In the genomic region with DNA sequence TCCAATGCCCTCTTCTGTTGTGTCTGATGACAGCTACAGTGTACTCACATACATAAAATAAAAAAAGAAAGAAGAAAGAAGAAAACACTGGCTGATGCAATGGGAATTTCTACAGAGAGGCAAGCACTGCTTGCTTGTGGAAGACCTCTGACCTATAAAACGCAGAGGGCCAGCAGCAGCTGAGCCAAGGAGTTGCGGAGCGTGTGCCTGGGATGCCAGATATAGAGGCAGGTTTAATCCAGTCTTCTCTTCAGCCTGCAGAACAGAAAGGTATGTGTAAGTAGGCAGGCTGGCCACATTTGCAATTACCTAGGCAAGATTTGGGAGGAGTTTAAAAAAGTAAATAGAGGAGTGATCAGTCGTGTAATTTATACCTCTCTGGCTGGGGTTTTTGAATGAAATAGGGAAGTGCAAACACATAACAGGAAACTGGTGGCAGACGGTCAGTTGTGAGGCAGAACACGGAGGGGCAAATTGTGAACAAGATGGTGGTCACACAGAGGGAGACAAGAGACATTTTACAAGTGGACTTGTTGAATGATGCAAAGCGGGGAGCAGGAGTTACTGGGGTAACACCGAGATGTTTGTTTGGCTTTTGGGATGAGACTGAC, we compare ENCODE assay signal across 28 mouse cellular contexts. TPM values are rescaled to one million over a fixed set of nuclear protein-coding genes. Genes with fewer than 3 reads are reported as not detected.
DNase-seq lines count a peak whose midpoint lies in the region; ATAC-seq and TF ChIP-seq lines count a peak whose summit lies in the region.
"Had no signal": no experiment of that assay in that cellular context is flagged by ENCODE, and none has a peak within 500 bp of the region (broad histone marks: within the 10 kb centered on the region; RNA-seq: fewer than 3 reads in every experiment).

No protein-coding gene starts in this region.

- 0 out of 2 replicates have a peak, but pooled peaks have one; percentile 47 for ATAC-seq in intestine, embryonic 14.5 days (replicated peaks; ENCODE audit: low FRiP score, low TSS enrichment, low read depth)
- ATAC-seq in intestine, postnatal 0 days: no peak
- ATAC-seq in granulocyte monocyte progenitor cell, adult 5-6 weeks (replicated peaks; ENCODE audit: poor library complexity, severe bottlenecking): peak; percentile 79
- peak; percentile 43; the same call in 1 of the 2 replicates for ATAC-seq in stomach, embryonic 16.5 days (ENCODE audit: insufficient read depth, low FRiP score)
- ATAC-seq: activated CD4-positive, CD25-positive, alpha-beta regulatory T cell, adult 4 months; midbrain, embryonic 13.5 days had no signal

- H3K4me2 ChIP-seq in intestine, embryonic 14.5 days (ENCODE audit: low read length): no peak overlapping the region
- no peak overlapping the region for H3K4me2 ChIP-seq in intestine, postnatal 0 days (replicated peaks; ENCODE audit: low read depth)
- H3K4me2 ChIP-seq in stomach, embryonic 16.5 days (ENCODE audit: low read depth, low read length): no peak overlapping the region
- H3K4me2 ChIP-seq: hindbrain, embryonic 15.5 days; midbrain, embryonic 13.5 days; neural tube, embryonic 15.5 days had no signal

- no peaks in the 10 kb centered on the region for H3K27me3 ChIP-seq in intestine, embryonic 14.5 days (replicated peaks; ENCODE audit: control insufficient read depth, insufficient read depth, low read length)
- no peaks in the 10 kb centered on the region for H3K27me3 ChIP-seq in intestine, postnatal 0 days (replicated peaks; ENCODE audit: control insufficient read depth, insufficient read depth, low read length)
- H3K27me3 ChIP-seq in stomach, embryonic 16.5 days (ENCODE audit: control insufficient read depth, insufficient read depth, low read length): no peaks in the 10 kb centered on the region

- no peaks in the 10 kb centered on the region for H3K36me3 ChIP-seq in intestine, embryonic 14.5 days (ENCODE audit: control insufficient read depth, insufficient read depth, low read length)
- no peaks in the 10 kb centered on the region for H3K36me3 ChIP-seq in intestine, postnatal 0 days (ENCODE audit: control insufficient read depth, insufficient read depth)
- H3K36me3 ChIP-seq in stomach, embryonic 16.5 days (ENCODE audit: control insufficient read depth, insufficient read depth, low read length): no peaks in the 10 kb centered on the region
- H3K36me3 ChIP-seq: embryonic facial prominence, embryonic 10.5 days; hindbrain, embryonic 15.5 days; midbrain, embryonic 13.5 days; neural tube, embryonic 15.5 days had no signal

- TF ChIP-seq CTCF in intestine, postnatal 0 days (IDR thresholded peaks at IDR 0.05; ENCODE audit: low read depth): no peak

- H3K9me3 ChIP-seq in intestine, embryonic 14.5 days (ENCODE audit: control insufficient read depth, low read length): no peaks in the 10 kb centered on the region
- no peaks in the 10 kb centered on the region for H3K9me3 ChIP-seq in intestine, postnatal 0 days (ENCODE audit: control insufficient read depth)
- no peaks in the 10 kb centered on the region for H3K9me3 ChIP-seq in stomach, embryonic 16.5 days (replicated peaks; ENCODE audit: control insufficient read depth, low read length)
- H3K9me3 ChIP-seq: embryonic facial prominence, embryonic 10.5 days; hindbrain, embryonic 15.5 days; midbrain, embryonic 13.5 days; neural tube, embryonic 15.5 days had no signal

- no peak overlapping the region for H3K9ac ChIP-seq in intestine, embryonic 14.5 days (ENCODE audit: low read length)
- H3K9ac ChIP-seq in intestine, postnatal 0 days (ENCODE audit: low read depth, low read length): no peak overlapping the region
- H3K9ac ChIP-seq in stomach, embryonic 16.5 days (ENCODE audit: low read length): no peak overlapping the region
- H3K9ac ChIP-seq: hindbrain, embryonic 15.5 days; midbrain, embryonic 13.5 days; neural tube, embryonic 15.5 days had no signal

- 47% methylated on average over 8 of the region's 8 CpGs for WGBS in intestine, embryonic 14.5 days
- 41% methylated on average over 8 of the region's 8 CpGs for WGBS in intestine, postnatal 0 days
- 48% methylated on average over 8 of the region's 8 CpGs for WGBS in stomach, embryonic 16.5 days

- H3K27ac ChIP-seq in intestine, embryonic 14.5 days (ENCODE audit: low read depth): no peak overlapping the region
- H3K27ac ChIP-seq in intestine, postnatal 0 days (ENCODE audit: low read depth, low read length): no peak overlapping the region
- H3K27ac ChIP-seq in stomach, embryonic 16.5 days (ENCODE audit: low read length): no peak overlapping the region
- H3K27ac ChIP-seq: embryonic facial prominence, embryonic 10.5 days; hindbrain, embryonic 15.5 days; layer of hippocampus, adult 2 months; macrophage; midbrain, embryonic 13.5 days; neural tube, embryonic 15.5 days had no signal

- H3K4me3 ChIP-seq in intestine, embryonic 14.5 days (ENCODE audit: low read depth, low read length): no peak overlapping the region
- no peak overlapping the region for H3K4me3 ChIP-seq in intestine, postnatal 0 days (ENCODE audit: low read depth, low read length)
- no peak overlapping the region for H3K4me3 ChIP-seq in stomach, embryonic 16.5 days (replicated peaks; ENCODE audit: low read length)
- H3K4me3 ChIP-seq: embryonic facial prominence, embryonic 10.5 days; hindbrain, embryonic 15.5 days; layer of hippocampus, adult 2 months; midbrain, embryonic 13.5 days; myocyte; neural tube, embryonic 15.5 days had no signal

- H3K4me1 ChIP-seq in intestine, embryonic 14.5 days (replicated peaks; ENCODE audit: control insufficient read depth, insufficient read depth, low read length): no peaks in the 10 kb centered on the region
- H3K4me1 ChIP-seq in intestine, postnatal 0 days (replicated peaks; ENCODE audit: control insufficient read depth, insufficient read depth, low read length): no peaks in the 10 kb centered on the region
- no peaks in the 10 kb centered on the region; the same call in 1 of the 2 replicates for H3K4me1 ChIP-seq in stomach, embryonic 16.5 days (ENCODE audit: control insufficient read depth, insufficient read depth, low read length)
- H3K4me1 ChIP-seq: embryonic facial prominence, embryonic 10.5 days; hindbrain, embryonic 15.5 days; midbrain, embryonic 13.5 days; neural tube, embryonic 15.5 days had no signal

- DNase-seq in intestine, embryonic 14.5 days (ENCODE audit: low spot score): no peak
- peak; percentile 74 for DNase-seq in A20 (ENCODE audit: low read depth, low spot score)
- DNase-seq in kidney, adult 11 months: no peak
- no peak for DNase-seq in testis, postnatal 14 days (ENCODE audit: low spot score)
- DNase-seq: adrenal gland, postnatal 36 days; cerebellum, adult 18-20 months; cerebellum, postnatal 36 days; heart, adult 18-20 months; heart, postnatal 36 days; kidney, adult 8-10 months; kidney, postnatal 14 days; layer of hippocampus, postnatal 36 days; left cerebral cortex, postnatal 4 days; lung, adult 18-20 months; right cerebral cortex, postnatal 14 days; spleen, adult 18-20 months; thymus, postnatal 14 days had no signal

RNA-seq across cellular contexts. Expression of gene Cdca7l, which starts 27.4 kb away (rescaled TPM):
- polyA plus RNA-seq in intestine, embryonic 14.5 days (2014; fragmentation: Nextera tagmentation; extraction: Ambion mirVana): 55.7 and 59.0 TPM in 2 replicates
- 8.1 and 8.2 TPM in 2 replicates for polyA plus RNA-seq in intestine, postnatal 0 days (2015; fragmentation: Nextera tagmentation; extraction: Ambion mirVana)
- total RNA-seq in granulocyte monocyte progenitor cell, adult 5-6 weeks (2014; fragmentation: Nextera tagmentation): 63.2 and 75.7 TPM in 2 replicates
- total RNA-seq in granulocyte monocyte progenitor cell, adult 5-6 weeks (2017): 130 and 145 TPM in 2 replicates
- polyA plus RNA-seq in stomach, embryonic 16.5 days (2015; fragmentation: Nextera tagmentation; extraction: Ambion mirVana): 41.1 and 41.6 TPM in 2 replicates
